Mouse (Mus musculus) lung, adult 18-20 months (tissue): ENCODE data around the gene Abca16.

Experiments used
- DNase-seq, 2 experiments: peaks; one replicate each; pipeline ENCODE4 v3.0.0; 2022; ENCODE audit warnings: mixed read lengths in 2 of 2

The Abca16 gene

GRCm38 (mm10) chr7:120409447-120409846, at the start of gene Abca16:
TSS of gene Abca16 (plus strand) at chr7:120409647.
- DNase-seq, result no peak

- DNase-seq, result no peak
Observed at GRCm38 (mm10) chr7:120361159-120361558, 48.3 kb upstream of the Abca16 start.

- no peak for DNase-seq
Observed at GRCm38 (mm10) chr7:120412391-120412790, 2.9 kb downstream of the Abca16 start.

GRCm38 (mm10) chr7:120426625-120427024, 17.2 kb downstream of the Abca16 start:
- DNase-seq, result no peak

- no peak for DNase-seq
Observed at GRCm38 (mm10) chr7:120431464-120431863, 22.0 kb downstream of the Abca16 start.

- no peak for DNase-seq
Observed at GRCm38 (mm10) chr7:120503891-120504662, 94.6 kb downstream of the Abca16 start.

- no peak for DNase-seq
Observed at GRCm38 (mm10) chr7:120504663-120504979, 95.2 kb downstream of the Abca16 start.

GRCm38 (mm10) chr7:120534805-120535204, 125.4 kb downstream of the Abca16 start:
- no peak for DNase-seq

- DNase-seq, result no peak
Observed at GRCm38 (mm10) chr7:120552479-120553180, 143.2 kb downstream of the Abca16 start.

GRCm38 (mm10) chr7:120553181-120553551, 143.7 kb downstream of the Abca16 start:
- DNase-seq, result no peak

GRCm38 (mm10) chr7:120567366-120567765, 157.9 kb downstream of the Abca16 start:
- DNase-seq, result no peak

GRCm38 (mm10) chr7:120576520-120576919, 167.1 kb downstream of the Abca16 start:
- DNase-seq, result no peak
